Mouse (Mus musculus) embryo, embryonic 10.5 days (tissue): ENCODE measurements around the gene Iqschfp.

Source experiments
- DNase-seq: peaks from one replicate; pipeline ENCODE4 v3.0.0-alpha.2; 2015; ENCODE audit warnings: low spot score

The Iqschfp gene

DNA sequence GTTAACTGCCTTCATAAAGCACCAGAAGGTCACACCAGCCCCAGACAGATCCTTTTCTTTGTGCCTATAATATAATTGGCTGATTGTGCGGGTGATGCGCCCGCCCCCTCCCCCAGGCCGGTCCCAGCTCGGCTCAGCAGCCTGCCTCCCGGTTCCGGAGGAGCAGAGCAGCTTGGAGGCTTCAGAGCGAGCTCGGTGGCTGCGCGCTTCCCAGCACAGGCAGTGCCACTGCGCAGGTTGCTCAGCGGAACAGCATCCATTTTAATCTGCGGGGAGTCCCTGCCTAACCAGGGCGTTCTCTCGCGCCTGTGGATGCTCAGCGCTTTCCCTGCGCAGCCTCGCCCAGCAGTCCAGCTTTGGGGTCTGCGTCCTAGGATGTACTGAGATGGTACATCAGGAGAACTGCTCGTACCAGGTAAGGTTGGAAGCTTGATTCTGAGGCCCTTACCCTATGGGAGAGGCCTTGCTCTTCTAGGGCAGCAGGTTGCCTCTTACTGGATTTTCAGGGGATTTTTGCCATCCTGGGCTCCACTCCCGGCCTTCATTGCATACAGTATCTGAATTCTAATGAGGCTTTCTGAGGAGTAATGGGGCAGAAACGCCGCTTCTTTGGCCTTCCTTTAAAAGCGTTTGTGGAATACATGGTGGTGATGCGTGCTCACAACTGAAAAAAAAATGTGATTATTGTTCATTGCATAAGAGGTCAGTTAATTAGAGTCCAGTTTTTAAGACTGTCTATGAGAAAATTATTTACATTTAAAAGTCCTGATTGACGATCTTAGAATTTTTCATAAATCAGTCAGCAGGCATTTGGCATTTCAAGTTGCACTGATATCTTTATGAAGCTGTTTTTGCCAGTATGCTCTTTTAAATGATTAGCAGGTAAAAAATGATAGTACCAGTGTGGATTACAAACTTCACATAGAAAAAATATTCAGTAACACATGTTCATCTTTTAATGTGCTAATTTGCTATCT, 680.5 kb downstream of the Iqschfp start:
- DNase-seq, result peak; percentile 83

DNA sequence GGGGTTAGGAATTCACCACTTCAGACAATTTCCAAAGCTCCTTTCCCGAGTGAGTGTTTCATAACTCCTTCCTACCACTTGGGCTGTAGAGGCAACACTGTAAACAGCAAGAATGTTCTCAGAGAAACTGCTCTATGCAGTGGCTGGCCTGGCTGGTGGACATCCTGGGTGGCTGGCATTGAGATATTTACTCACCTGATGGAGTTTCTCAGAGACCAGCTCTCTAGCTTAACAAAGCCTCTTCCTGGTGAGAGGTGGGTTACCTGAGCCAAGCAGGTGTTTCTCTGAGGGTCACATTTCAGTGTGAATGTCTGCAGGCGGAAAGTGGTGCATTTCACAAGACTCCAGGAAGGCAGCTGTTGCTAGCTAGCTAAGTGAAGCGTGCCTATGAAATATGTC, 681.2 kb downstream of the Iqschfp start:
- DNase-seq, result no peak

DNA sequence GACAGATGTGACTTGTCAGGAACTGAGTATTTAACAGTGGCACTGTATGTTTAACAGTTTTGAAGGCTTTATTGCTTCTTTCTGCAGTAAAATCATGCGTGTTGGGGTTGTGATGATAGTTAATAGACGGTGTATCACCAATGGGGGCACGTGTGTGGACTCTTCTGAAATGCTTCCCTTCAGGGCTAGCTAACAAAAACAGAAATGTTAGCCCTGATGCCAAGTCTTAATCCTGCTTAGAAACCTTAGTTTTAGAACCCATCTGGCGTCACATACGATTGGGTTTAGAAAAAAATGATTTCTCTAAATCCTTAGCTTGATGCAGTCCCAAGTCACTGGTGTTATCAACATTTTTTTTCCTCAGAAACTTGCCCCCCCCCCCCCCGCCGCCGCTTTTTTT, 682.1 kb downstream of the Iqschfp start:
- no peak for DNase-seq

DNA sequence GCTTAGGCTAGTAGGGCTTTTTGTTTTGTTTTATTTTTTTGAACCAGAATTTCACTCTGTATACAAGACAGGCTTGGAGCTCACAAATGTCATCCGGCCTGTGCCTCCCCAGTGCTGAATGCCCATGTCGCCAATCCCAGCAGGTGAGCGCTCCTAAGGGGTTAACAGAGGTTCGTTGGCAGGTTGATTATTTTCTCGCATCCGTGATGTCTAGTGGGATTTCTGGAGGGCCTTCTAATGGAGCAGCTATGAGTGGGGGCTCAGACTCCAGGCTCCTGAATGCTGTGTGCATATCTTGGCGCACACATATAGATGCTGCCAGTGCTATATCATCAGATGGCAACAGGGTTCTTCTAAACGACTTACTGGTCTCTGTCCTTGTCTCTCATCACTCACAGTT, 682.5 kb downstream of the Iqschfp start:
- DNase-seq, result no peak

DNA sequence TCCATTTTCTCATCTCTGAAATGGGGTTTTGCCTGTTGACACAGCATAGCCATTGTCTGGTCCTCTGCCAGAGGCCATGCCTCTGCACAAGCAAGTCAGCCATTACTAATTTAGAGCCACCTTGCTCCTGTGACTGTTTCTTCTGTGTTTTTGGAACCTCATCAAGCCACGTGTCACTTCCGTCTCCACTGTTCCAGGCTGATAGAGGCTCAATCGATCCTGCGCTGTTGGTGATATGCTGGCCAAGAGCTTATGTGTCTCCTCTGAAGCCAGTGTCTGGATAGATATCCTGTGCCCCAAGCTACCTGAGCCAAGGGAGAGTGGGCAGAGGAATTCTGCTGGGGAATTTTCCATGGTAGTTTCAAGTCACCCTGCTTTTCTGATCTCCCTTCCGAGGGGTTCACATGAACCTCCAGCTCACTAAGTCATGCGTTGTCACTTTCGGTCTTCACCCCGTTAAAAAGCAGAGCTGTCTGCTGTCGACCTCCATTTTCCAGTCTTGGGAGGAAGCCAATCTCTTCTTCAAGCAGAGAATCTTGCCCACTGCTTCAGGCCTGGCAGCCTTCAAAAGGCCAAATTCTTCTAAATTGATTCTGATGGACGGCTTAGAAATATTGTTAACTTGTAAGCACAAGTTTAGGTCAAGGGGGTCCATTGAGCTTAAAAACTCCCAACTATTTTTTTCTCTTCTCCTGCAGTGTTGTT, 683.8 kb downstream of the Iqschfp start:
- no peak for DNase-seq

DNA sequence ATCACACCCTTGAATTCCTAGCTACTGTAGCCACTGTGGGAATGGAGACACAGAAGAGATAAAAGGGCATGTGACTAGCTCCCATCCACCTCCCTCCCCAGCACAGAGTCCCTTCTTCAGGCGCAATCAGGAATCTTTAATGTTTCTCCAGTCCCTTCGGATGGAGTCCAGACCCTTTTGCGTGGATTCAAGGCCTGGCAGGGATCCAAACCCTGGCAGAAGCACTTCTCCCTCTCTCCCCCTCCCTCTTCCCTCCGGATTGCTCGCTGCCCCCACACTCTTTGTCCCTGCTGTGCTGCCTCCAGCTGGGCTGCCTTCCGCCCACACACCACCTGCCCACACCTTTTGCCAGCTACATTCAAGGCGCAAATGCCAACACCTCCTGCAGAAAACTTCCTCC, 684.4 kb downstream of the Iqschfp start:
- no peak for DNase-seq

DNA sequence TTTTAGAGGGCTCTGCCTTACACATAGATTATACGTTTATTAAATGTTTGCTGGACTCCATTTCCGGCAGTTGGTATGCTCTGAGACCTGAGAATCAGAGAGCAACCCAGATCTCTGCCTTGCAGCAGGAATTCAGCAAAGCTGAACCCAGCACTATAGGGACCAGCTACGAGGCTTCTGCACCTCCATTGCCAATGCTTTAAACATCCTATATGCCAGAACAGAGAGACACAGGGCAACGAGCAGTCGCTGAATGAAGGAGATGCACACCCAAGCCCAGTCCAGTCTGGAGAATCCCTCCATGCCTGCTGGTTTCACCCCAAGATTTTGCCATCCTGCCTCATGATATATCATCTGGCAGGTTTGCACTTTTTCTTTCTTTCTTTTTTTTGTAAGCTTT, 684.9 kb downstream of the Iqschfp start:
- no peak for DNase-seq

DNA sequence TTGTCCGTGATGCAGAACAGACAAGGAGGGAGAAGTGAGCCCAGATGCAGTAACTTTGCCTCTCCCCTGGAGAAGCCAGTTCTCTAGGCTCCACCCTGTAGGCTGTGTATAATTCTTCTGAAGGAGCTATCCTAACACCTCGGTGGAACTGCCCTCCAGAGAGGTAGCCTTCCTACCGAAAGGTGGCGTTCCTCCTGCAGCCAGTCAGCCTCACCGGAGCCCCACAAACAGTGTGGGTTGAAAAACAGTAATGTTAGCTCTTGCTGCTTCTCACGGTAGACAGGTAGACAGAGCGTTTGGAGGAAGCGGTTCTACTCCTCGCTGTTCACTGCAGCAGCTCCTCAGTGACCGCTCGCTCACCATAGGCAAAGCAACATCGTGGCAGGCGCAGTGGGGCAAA, 689.6 kb downstream of the Iqschfp start:
- no peak for DNase-seq

DNA sequence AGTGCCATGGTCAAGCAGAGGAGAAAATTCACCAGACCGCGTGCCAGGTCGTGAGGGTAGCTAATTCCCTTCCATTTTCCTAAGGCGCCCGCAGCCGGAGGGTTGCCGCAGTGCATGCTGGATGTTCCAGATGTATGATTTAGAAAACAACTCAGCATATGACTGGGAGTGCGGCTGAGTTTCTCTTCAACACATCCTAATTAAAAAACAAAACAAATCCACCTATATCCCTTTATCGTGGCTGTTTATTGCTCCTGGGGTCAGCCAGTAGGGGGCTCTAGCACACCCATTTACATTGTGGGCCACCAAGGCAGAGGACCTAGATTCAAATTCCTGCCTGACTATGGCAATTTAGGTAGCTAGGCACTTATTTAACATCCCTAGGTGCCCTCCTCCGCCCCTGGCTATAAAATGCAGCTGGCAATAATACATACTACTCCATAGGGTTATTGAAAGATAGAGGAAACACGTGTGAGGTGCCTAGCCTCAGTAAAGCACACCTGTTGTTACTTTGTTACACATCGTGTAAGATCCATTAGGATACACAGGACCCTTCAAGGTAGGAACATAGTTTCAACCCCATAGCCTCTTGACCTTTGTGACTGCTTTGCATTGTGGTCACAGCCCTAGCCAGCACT, 690.2 kb downstream of the Iqschfp start:
- DNase-seq, result no peak

DNA sequence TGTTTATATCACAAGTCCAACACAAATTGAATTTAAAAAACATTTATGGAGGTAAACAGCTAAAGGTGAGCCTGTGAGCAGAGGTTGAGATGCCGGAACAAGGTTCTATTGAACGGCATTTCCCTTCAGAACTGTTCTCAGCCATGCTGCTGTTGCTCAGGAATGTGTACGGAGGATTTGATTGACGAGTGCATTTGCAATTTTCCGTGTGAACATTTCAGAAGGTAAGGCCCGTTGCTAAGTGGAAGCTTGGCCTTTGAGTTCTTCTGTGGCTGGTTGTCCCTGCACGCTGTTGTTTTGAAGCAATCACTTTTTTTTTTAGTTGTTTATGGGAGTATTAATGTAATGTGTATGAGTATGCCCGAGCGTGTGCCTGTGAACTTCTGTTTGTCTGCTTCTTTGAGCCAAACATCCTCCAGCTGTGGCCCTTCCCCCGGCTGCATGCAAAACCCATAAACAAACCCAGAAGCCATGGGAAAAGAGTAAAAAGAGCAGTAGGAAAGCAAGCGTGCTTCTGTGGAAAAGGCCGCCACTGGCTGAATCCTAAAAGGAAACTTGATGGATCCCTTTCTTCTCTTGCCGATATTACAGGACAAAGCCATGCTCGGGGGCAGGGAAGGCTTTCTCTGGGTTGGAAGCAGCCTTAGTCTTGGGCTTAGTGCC, 691.1 kb downstream of the Iqschfp start:
- peak; percentile 59 for DNase-seq

DNA sequence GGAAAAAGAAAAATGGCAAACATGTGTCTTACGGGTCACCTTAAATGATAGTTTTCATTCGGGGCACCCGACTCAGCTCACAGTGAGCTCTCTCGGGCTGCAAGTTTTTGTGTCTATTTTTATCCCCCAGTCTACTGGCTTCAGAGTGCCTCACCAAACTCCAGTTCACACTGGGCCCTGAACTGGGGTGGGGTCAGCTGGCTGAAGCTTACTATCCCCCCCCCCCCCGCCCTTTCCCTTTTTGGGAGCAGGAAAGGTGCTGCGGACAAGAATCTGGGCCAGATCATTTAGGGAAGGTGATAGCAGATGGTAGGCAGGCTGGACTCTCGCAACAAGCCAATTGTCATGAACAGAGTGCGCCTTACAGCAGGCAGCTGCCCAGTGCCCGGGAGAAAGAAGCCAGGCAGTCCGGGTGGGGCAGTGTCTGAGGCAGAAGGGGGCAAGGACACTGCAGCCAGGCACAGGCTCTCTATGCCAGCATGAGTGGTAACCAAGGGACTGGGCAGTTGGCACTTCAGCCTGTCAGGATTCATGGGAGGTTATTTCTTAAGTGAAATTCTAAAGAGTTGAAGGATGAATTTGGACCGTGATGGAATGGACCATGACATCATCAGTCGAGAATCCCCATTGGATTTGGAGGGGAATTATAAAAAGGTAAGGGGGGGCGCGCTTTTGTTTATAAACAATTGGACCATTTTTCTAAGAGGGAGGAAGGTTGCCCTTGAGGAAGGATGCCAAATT, 691.9 kb downstream of the Iqschfp start:
- DNase-seq, result no peak

DNA sequence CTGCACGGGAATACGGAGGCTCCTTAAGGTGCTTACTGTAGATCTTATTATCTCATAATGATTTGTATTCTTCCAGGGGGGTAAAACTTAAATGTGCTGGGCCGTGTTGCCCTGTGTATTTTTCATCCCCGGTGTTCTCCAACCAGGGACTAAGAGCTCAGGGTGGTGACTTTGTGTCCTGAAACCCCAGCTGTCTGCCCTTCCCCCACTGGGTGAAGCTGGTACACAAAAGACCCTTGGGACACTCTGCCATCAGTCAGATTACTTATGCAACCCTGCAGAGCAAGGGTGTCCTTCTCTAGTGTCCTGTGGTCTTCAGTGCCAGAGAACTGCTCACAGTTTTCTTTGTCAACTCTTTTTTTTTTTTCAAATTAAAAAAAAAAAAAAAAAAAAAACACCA, 693.2 kb downstream of the Iqschfp start:
- no peak for DNase-seq

DNA sequence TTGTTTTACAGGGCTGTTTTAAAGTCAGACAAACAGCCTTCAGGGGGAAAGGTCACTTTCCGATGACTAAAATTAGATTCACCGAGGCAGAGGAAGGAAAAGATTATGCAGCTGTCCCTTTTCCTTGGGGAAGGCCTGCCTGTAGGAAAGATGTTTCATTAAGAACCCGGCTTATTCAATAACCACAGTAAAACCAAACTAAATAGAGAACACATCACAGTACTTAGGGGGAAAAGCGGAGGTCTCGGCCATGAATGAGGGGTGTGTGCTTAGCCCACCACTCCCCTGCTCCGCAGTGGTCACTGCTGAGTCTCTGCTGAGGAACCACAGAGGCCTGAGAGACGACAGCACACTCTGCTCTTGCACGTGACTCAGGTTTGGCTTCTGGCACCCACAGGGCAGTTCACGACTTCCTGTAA, 694.6 kb downstream of the Iqschfp start:
- peak; percentile 70 for DNase-seq

DNA sequence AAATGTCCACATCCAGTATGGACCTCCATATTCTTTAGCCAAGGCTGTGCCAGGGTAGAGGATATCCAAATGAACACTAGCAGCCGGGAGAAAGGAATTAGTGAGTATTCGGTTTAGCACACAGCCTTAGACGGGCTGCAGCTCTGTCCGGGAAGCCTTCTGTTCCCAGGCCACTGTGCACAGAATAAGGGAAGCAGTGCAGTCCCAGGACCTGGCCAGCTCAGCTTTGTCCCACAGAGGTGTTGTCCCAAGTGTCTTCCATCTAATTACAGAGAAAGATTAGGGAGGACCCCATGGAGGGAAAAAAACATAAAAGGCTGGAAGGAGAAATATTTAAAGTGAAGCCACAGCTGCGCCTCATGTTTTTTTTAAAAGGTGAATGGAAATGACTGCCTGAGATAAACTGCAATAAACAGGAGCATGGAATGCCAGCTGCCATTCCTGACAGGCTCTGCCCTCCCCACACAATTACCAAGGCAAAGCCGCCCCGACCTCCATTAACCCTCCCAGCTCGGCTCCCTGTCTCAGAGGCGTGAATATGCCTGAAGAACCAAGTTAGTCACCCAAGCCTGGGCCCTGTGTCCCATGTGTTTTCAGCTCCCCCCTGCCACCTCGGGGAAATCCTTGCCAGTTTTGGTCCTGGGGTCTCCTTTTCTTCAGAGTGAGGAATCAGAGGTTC, 695.7 kb downstream of the Iqschfp start:
- peak; percentile 46 for DNase-seq

DNA sequence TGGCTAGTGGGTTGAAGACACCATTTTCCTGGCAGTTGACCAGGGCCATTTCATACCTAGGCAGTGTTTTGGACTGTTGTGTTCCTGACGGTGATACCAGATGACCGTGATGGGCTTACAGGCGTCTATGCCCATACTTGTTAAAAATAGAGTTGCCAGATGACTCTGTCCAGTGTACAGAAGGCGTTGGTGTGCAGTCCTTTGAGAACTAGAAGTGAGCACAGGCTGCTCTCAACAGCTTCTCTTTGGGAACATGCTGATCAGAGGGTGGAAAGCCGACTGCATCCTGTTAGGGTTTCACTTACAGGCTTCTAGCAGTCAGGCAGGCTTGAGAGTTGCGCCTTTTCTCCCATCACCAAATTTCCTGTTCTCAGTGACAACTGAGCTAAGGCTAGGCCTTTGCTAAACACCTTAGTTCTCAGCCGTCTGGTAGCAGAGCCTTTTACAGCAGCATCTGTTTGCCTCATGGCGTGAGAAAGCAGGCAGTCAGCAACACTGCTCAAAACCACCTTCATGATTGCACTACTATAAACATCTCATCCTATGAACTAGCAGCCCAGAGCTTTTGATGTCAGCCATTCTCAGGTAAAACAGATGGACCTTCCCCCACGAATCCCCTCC, 697.3 kb downstream of the Iqschfp start:
- DNase-seq, result no peak

DNA sequence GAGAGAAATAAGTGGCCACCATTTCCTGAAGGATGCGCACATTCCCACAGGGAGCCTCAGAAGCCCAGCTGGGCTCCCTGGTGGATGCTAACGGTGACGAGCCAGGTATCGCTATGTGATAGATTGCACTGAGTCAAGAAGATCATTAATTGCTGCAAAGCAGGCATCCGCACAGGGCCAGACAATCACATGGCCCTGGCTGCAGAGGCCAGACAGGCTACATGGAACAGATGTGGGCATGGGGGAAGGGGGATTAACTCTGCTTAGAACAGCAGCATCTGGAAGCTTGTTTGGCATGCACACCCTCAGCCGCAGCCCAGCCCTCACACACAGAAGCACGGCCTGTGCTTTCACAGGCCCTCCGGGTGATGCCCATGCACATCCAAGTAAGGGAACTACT, 698.4 kb downstream of the Iqschfp start:
- peak; percentile 59 for DNase-seq

DNA sequence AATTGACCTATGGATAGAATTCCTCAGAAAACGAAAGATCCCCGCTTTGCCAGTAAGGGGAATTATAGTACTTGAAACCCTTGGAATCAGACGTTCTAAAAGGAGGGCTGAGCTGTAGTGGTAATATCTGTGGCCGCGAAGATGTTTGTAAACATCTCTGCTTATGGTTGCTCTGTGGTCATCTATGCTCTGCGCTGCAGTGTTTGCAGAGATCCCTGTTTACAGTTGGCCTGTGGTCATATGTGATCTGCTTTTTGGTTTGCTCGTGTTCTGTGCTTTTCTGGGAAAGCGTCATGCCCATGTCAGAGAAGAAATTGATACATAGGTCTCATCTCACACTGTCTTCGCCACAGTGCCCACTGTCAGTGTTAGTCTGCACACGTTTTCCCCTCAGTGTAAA, 700.5 kb downstream of the Iqschfp start:
- DNase-seq, result no peak

DNA sequence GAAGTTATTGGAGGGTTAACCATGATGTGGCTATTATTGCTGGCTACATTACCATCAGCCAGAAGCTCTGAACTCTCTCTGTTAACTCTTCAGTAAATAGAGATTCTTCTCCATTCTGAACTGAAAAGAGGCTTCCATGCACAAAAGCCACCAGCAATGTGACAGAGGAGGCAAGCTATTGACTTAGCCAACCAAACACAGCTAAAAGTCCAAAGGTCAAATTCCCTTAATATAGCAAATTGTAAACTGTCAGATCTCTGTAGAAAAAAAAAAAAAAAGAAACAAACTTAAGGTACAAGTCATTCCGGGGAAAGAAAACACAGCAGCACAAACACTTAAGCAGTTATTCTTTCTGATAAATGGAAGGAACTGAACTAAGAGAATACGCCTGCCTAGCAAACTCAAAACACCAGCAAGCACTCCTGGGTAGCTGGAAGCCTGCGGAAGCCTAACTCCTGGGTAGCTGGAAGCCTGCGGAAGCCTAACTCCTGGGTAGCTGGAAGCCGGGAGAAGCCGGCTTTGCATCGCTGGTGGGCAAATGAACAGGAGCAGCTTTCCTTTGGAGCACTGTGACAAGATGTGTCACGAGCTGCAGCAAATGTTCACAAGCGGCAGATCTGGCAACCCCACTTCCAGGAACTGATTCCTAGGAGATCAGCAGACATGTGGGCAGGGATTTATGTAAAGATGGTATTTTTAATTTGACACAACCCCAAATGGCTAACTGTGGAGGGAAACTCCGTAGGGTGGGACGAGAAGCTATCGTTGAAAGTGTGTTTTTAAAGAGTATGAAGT, 701.2 kb downstream of the Iqschfp start:
- DNase-seq, result no peak

DNA sequence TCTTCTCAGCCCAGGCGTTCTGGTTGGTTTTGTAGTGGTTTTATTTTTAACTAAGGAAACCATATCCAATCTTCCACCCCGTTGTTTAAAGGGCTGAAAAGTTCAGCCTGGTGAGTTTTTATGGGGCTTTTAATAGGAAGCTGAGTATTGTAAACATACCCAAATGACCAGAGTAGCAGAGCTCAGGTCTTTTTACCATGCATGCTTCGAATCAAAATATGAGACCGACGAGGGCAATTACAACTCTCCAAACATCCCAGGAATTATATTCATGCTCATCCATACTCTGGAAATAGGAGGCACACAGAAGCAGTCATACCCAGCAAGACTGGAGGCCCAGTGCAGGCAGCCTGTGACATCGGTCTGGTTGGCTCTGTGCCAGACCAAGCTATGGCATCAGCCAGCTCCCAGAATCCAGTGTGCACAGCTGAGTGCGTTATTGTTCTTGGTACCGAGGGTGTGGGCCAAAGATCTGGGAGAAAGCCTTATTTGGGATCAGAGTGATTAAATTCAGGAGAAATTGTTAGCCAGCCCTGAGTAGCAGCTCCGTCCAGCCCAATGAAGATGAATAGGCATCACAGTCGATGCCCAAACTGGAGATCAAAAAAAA, 703.4 kb downstream of the Iqschfp start:
- DNase-seq, result no peak
